Mouse (Mus musculus) embryonic facial prominence, embryonic 10.5 days (tissue): ENCODE data around the gene Arhgap15. TPM values are rescaled to one million over a fixed set of nuclear protein-coding genes. Genes with fewer than 3 reads are reported as not detected.
A peak's percentile ranks its signal among the peaks of the same experiment; 100 is the strongest.

Experiments
- DNase-seq: peaks from one replicate; pipeline ENCODE4 v3.0.0-alpha.2; 2017; ENCODE audit warnings: low spot score
- H3K27ac ChIP-seq: fragments of 300-500 bp; sonication (generic); replicated peaks from 2 replicates; pipeline ENCODE4 v1.5.1; 2016; ENCODE audit warnings: mild to moderate bottlenecking
- H3K27me3 ChIP-seq: fragments of 300-500 bp; sonication (generic); replicated peaks from 2 replicates; pipeline ENCODE4 v1.6.1; 2016; ENCODE audit warnings: low read depth, mild to moderate bottlenecking; ENCODE audit not compliant: poor library complexity, severe bottlenecking
- H3K36me3 ChIP-seq: fragments of 300-500 bp; sonication (generic); replicated peaks from 2 replicates; pipeline ENCODE4 v1.6.1; 2016; ENCODE audit warnings: mild to moderate bottlenecking, moderate library complexity
- H3K4me1 ChIP-seq: fragments of 300-500 bp; sonication (generic); 2 replicates; pipeline ENCODE4 v1.6.1; 2016
- H3K4me3 ChIP-seq: fragments of 300-500 bp; sonication (generic); 2 replicates; pipeline ENCODE4 v1.5.1; 2016; ENCODE audit warnings: mild to moderate bottlenecking, moderate library complexity
- H3K9me3 ChIP-seq: fragments of 300-500 bp; sonication (generic); 2 replicates; pipeline ENCODE4 v1.6.1; 2016; ENCODE audit warnings: mild to moderate bottlenecking
- WGBS: fragments of 180-500 bp; shearing (Covaris S2); methylation state at CpG from one replicate; pipeline ENCODE4 v1.1.7; 2016; 5-methylcytosine and 5-hydroxymethylcytosine counted together
- polyA plus RNA-seq: library from polyadenylated mRNA; unstranded; fragments of >200 nt; fragmentation: Nextera tagmentation; extraction: Ambion mirVana; gene quantifications from 2 replicates; pipeline ENCODE4 v1.2.1, GENCODE M21; 2016

The Arhgap15 gene
- polyA plus RNA-seq, 1 experiment from 2014 or later: 0.31 TPM

DNA sequence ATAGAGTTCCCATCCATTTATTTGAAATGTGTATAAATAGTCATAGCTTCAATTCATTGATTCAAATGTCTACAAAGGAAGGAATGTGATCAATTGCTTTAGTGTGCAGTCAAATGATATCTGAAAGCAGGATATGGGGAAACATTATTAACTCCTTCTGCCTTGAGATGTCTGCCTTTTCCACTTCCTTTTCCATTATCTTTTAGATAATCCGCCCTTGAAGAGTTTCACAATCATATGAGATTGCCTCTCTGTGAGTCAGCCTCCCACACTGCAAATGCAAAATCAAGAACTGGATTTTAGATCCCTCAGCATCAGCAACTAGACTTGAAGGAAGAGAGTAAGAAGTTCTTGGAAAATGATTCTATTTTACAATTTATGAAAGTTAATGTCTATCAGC is 276.1 kb downstream of the Arhgap15 start:
- H3K4me1 ChIP-seq: no peaks in the 10 kb centered on the region
- H3K27ac ChIP-seq: no peak overlapping the region
- H3K36me3 ChIP-seq: no peaks in the 10 kb centered on the region
- H3K27me3 ChIP-seq: no peaks in the 10 kb centered on the region
- H3K9me3 ChIP-seq: no peaks in the 10 kb centered on the region
- WGBS: 76% methylated on average over 1 of the region's 1 CpGs
- H3K4me3 ChIP-seq: no peak overlapping the region
- DNase-seq: no peak

DNA sequence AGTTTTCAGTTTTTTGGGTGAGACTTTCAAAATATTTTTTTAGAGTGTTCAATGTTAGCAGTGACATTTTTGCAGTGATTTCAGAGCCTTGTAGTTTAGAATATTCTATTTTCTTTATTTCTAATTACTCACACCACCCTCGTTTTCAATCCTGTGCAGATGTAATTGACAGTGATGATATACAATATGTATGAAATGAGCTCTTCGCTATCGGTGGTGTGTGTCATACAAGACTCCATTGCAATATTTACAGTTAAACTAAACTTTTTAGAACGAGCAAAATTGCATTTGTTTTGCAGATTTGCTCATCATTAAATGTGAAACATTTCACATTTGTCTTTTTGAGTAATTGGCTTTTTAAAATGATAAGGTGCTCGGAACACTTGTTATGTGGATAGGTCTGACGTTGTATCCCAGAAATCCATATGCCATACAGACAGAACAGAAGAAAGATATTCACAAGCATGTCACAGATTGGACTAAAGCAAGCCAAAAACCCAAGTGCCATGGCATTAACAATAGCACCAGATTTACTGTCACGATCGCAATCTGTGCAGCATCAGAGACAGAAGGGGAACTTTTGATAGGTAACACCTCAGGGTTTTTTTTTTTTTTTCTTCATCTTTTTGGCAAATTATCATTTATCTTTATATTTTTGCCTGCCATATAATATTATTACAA is 280.6 kb downstream of the Arhgap15 start:
- Histone ChIP-seq H3K4me1 (no peaks in the 10 kb centered on the region), H3K27ac (no peak overlapping the region), H3K27me3 (no peaks in the 10 kb centered on the region), H3K9me3 (no peaks in the 10 kb centered on the region), H3K4me3 (no peak overlapping the region), H3K36me3 (no peaks in the 10 kb centered on the region)
- 90% methylated on average over 8 of the region's 8 CpGs for WGBS
- no peak for DNase-seq

DNA sequence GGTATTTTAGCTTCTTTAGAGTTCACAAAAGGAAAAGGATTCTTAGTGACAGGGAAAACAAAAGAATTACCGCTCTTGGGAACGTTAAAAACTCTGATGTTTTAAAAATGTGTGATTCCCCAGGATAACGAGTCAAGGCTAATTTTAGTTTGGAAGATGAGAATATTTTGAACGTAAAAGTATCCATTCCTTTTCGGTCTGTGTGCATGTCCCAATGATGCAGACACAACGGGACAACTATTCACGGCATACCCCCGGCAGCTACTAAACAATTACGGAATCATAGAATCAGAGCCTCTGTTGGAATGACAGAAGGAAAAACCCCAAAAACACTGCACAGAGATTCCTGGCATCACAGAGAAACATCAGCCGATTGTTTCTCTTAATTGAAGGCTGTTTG is 281.2 kb downstream of the Arhgap15 start:
- Histone ChIP-seq H3K27me3 (no peaks in the 10 kb centered on the region), H3K9me3 (no peaks in the 10 kb centered on the region), H3K27ac (no peak overlapping the region), H3K4me3 (no peak overlapping the region), H3K36me3 (no peaks in the 10 kb centered on the region), H3K4me1 (no peaks in the 10 kb centered on the region)
- no peak for DNase-seq
- WGBS: 88% methylated on average over 10 of the region's 10 CpGs

DNA sequence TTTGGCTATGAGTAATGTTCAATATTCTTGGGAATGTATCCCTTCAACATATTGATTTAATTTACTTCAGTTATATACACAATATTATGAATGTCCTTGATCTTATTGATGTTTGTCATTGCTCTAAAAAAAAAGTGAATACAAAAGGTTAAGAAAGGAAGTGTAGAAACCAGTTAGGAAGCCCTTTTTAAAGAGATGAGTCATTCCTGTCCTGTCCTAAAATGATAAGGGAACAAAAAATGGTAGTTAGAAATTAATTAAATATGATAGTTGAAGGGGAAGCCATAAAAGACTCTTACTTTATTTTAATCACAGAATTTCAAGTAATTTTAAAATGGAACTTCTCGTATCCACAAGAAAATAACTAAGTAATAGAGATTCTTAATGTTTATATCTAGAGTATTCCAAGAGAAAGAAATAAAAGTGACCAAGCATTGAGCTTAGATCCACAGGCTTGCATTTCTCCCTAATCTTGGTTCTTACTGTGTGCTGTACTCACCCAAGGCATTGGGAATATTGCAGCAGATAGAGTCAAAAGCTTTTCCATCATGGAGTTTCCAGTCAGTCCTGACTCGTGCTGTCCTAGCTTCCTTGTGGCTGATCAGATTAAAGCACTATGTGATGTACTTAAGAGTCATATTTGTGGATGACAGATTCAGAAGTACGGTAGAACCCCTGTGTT is 291.0 kb downstream of the Arhgap15 start:
- H3K4me3 ChIP-seq: no peak overlapping the region
- 0 out of 2 replicates have a peak, but pooled peaks cover 3% of the 10 kb centered on the region for H3K4me1 ChIP-seq
- H3K36me3 ChIP-seq: no peaks in the 10 kb centered on the region
- no peaks in the 10 kb centered on the region for H3K9me3 ChIP-seq
- 88% methylated on average over 3 of the region's 3 CpGs for WGBS
- H3K27ac ChIP-seq: no peak overlapping the region
- DNase-seq: no peak
- no peaks in the 10 kb centered on the region for H3K27me3 ChIP-seq

DNA sequence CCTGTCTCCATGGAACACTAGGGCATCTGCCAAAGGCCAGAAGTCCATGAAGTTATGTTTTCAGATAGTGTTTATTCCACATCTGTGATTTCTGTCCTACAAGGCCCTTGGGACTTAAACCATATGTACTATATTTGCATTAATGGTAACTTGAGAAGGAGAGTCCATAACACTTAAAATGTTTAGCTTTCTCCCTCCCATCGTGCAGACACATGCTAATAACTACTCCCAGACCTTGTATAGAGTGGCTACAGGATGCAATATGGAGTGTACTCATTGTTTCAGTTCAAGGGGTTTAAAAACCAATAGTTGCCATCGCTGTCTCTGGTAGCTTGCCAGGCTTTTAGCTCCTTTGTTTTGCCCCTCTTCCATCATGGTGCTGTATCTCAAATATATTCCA is 295.5 kb downstream of the Arhgap15 start:
- 58% methylated on average over 2 of the region's 2 CpGs for WGBS
- H3K4me3 ChIP-seq: no peak overlapping the region
- no peaks in the 10 kb centered on the region for H3K36me3 ChIP-seq
- no peak for DNase-seq
- H3K27ac ChIP-seq: no peak overlapping the region
- no peaks in the 10 kb centered on the region for H3K27me3 ChIP-seq
- H3K4me1 ChIP-seq: 0 out of 2 replicates have a peak, but pooled peaks cover 3% of the 10 kb centered on the region
- H3K9me3 ChIP-seq: no peaks in the 10 kb centered on the region

DNA sequence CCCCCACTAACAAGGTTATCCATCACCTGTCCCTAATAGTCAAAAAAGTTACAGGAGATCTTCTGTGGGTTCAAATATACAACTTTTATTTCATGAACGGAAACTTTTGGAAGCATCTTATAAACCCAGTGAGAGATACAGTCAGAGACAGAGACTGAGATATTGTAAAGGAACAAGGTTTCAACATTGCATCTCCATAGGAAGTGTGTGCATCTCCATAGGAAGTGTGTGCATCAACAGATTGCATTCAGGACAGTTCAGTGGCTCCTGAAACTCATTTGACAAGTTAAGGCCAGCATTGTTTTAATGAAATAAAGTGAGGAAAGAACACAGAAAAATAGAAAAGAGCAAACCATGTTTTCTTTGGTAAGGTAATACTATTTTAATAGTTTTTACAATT is 296.0 kb downstream of the Arhgap15 start:
- 78% methylated on average over 1 of the region's 1 CpGs for WGBS
- no peak overlapping the region for H3K4me3 ChIP-seq
- DNase-seq: no peak

DNA sequence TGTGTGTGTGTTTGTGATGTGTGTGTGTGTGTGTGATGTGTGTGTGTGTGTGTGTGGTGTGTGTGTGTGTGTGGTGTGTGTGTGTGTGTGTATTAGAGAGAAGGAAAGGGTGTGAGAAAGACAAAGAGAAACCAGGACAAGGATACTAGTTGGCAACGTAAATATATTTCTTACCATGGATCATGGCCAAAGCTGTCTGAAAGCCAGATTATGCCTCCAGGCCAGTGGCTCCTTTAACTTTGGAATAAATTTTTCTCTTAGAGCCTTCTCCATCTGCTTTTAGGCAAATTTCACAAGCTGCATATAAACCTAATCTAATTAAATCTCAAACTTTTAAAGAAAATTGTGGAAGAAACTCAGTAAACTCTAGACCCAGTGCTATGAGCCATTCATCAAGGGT is 296.6 kb downstream of the Arhgap15 start:
- Histone ChIP-seq H3K36me3 (no peaks in the 10 kb centered on the region), H3K4me1 (0 out of 2 replicates have a peak, but pooled peaks cover 3% of the 10 kb centered on the region), H3K4me3 (no peak overlapping the region), H3K27me3 (no peaks in the 10 kb centered on the region), H3K9me3 (no peaks in the 10 kb centered on the region), H3K27ac (no peak overlapping the region)
- DNase-seq: no peak
- 100% methylated on average over 1 of the region's 1 CpGs for WGBS

More for the DNA sequence above, 296.0 kb downstream of the Arhgap15 start:
- Histone ChIP-seq H3K4me1 (0 out of 2 replicates have a peak, but pooled peaks cover 3% of the 10 kb centered on the region), H3K36me3 (no peaks in the 10 kb centered on the region), H3K9me3 (no peaks in the 10 kb centered on the region), H3K27ac (no peak overlapping the region), H3K27me3 (no peaks in the 10 kb centered on the region)

DNA sequence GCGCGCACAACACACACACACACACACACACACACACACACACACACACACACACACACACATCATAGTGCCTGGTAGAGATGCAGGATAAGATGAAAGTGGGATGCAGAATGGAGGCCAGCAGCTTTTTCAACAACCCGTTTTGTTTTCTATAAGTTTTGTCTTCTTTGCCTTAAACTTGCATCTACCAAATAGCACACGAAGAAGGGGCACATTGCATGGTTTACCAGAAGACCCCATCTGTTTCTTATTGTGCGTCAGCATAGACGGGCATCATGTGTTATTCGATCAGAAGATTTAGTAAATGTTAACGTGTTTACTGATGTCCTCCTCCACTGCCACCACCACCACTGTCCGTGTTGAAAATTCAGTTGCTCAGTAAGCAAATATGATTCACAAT is 311.7 kb downstream of the Arhgap15 start:
- H3K27ac ChIP-seq: no peak overlapping the region
- DNase-seq: peak; percentile 11
- no peaks in the 10 kb centered on the region for H3K36me3 ChIP-seq
- peaks cover 7% of the 10 kb centered on the region; the same call in 1 of the 2 replicates for H3K4me1 ChIP-seq
- no peaks in the 10 kb centered on the region for H3K27me3 ChIP-seq
- H3K4me3 ChIP-seq: no peak overlapping the region
- no peaks in the 10 kb centered on the region for H3K9me3 ChIP-seq
- 70% methylated on average over 9 of the region's 9 CpGs for WGBS

DNA sequence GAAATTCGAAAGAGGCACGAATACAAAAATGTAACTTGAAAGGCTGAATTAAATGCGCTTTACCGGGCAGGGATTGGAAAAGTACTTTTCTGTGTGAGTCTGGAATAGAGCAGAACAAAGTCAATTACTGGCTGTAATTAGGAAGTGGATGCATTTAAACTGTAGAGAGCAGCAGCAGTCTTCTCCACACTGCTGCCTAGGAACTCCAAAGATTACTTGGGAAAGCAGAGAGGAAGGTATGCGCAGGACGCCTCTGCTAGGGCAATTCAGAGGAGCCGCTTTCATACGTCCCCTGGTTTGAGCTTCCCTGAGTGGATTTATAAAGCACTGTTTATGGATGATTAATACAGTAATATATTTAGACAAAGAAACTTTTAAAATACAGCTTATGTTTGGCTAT is 312.1 kb downstream of the Arhgap15 start:
- Histone ChIP-seq H3K4me3 (no peak overlapping the region), H3K9me3 (no peaks in the 10 kb centered on the region), H3K4me1 (peaks cover 7% of the 10 kb centered on the region; the same call in 1 of the 2 replicates), H3K36me3 (no peaks in the 10 kb centered on the region), H3K27me3 (no peaks in the 10 kb centered on the region), H3K27ac (no peak overlapping the region)
- peak; percentile 18 for DNase-seq
- 59% methylated on average over 8 of the region's 8 CpGs for WGBS

DNA sequence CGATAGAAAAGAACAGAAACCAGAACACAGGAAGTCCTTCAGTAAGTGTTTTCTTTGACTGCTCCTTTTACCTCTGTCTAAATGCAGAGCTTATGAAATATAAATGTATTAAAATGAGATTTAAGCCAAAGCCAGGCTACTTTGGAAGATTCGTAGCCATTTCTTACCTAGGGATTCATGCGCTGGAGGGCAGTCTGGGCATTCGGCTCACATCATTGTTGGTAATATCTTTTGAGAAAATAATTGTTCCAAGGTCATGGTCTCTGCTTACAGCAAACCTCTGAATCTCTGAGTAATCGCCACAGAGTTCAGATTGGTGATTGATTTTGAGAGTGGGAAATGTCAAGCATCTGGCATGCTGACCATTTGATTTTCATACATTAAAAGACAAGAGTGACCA is 316.4 kb downstream of the Arhgap15 start:
- no peaks in the 10 kb centered on the region for H3K27me3 ChIP-seq
- no peak for DNase-seq
- peaks cover 7% of the 10 kb centered on the region; the same call in 1 of the 2 replicates for H3K4me1 ChIP-seq
- 83% methylated on average over 5 of the region's 5 CpGs for WGBS
- no peaks in the 10 kb centered on the region for H3K36me3 ChIP-seq
- no peak overlapping the region for H3K27ac ChIP-seq
- no peak overlapping the region for H3K4me3 ChIP-seq
- no peaks in the 10 kb centered on the region for H3K9me3 ChIP-seq

DNA sequence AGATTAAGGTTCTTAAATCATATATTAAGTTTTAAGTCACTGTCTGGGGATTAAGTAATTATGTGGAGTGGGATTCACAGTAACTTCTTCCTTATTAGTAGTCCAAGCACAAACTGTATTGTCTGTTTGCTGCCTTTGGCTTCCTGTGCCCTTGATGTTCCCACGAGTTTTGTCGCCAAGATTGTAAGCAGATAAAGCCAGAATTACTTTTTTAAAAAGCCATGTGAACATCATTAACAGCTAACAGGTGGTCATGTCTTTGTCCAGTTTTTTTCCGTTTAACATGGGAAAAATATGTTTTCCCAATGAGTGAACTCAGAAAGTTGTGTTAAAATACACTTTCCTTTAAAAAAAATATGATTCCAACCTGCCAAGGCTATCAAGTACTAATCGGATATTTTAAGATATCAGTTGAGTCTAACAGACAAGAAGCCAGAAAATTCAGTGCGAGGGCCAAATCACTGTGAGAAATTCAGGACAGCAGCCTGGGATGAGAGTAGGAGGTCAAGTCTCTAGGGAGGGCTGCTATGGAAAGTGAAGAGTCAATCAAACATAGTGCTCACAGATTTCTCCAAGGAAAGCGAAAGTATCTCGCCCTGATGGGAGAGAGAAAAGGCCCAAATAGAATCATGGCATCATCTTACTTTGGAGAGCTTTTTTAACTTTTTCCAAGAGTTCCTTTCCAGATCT is 319.7 kb downstream of the Arhgap15 start:
- H3K4me3 ChIP-seq: no peak overlapping the region
- H3K27me3 ChIP-seq: no peaks in the 10 kb centered on the region
- no peak for DNase-seq
- 74% methylated on average over 7 of the region's 7 CpGs for WGBS
- H3K4me1 ChIP-seq: no peaks in the 10 kb centered on the region
- H3K9me3 ChIP-seq: no peaks in the 10 kb centered on the region
- H3K27ac ChIP-seq: no peak overlapping the region
- H3K36me3 ChIP-seq: no peaks in the 10 kb centered on the region

DNA sequence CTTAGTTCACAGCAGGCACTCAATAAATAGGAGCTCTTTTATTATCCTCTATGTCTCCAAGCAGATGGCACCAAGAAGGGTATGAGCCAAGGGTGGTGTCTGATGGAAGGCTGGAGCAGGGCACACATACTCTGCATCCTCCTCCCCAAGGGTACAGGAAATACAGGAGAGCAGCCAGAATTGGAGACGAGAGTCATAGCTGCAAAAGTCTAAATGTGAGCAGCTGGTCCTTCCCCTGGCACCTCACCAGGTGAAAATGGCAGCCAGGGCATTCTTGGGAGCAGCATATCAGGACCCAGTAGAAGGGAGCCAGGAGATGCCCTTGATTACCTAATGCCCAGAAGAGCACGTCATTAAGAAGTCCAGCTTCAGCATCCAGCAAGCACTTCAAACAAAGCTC is 320.3 kb downstream of the Arhgap15 start:
- no peak overlapping the region for H3K27ac ChIP-seq
- no peaks in the 10 kb centered on the region for H3K9me3 ChIP-seq
- 82% methylated on average over 2 of the region's 2 CpGs for WGBS
- H3K4me1 ChIP-seq: no peaks in the 10 kb centered on the region
- no peak overlapping the region for H3K4me3 ChIP-seq
- H3K36me3 ChIP-seq: no peaks in the 10 kb centered on the region
- no peak for DNase-seq
- no peaks in the 10 kb centered on the region for H3K27me3 ChIP-seq

DNA sequence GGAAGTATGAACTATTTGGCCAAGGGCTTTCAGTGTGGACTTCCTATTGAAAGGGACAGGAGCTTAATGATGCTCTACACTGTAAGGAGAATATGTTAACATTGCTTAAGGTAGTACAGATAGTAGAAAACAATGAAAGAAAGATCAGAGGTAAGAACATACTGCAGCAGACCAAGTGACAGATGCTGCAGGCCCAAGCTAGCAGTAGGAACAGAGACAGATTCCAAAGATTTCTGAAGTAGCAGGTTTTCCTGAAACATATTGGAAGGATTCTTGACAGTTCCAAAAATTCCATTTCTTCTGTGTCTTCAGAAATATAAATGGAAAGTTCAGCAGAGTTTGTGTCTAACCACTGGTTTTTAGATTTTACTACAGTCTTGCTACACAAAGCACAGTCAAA is 327.9 kb downstream of the Arhgap15 start:
- no peak overlapping the region for H3K4me3 ChIP-seq
- no peaks in the 10 kb centered on the region for H3K9me3 ChIP-seq
- no peak overlapping the region for H3K27ac ChIP-seq
- no peaks in the 10 kb centered on the region for H3K36me3 ChIP-seq
- H3K27me3 ChIP-seq: no peaks in the 10 kb centered on the region
- H3K4me1 ChIP-seq: no peaks in the 10 kb centered on the region
- DNase-seq: no peak
